Mouse (Mus musculus): Measurements from ENCODE around the gene Plb1.

- TF ChIP-seq POLR2A (IDR thresholded peaks at IDR 0.05; ENCODE audit: insufficient read length, low read depth) (no peak), POLR2AphosphoS2 (IDR thresholded peaks at IDR 0.05; ENCODE audit: insufficient read length, low read depth) (no peak), USF1 (IDR thresholded peaks at IDR 0.05; ENCODE audit: low read depth) (no peak)
These were observed 6.8 kb downstream of the Plb1 start for GRCm38 (mm10) chr5:32239337-32239736.

All from myocyte (in vitro differentiated cells).